Mouse (Mus musculus): ENCODE data around the gene Itpkc. TPM values are rescaled to one million over a fixed set of nuclear protein-coding genes. Genes with fewer than 3 reads are reported as not detected.

Itpkc gene
- total RNA-seq, 1 experiment, result 10.5 TPM

GRCm38 (mm10) chr7:27258205-27258899, 29.9 kb upstream of the Itpkc start, which contains the start of gene Numbl:
Gene Numbl, plus strand, starts transcription at chr7:27258433.
- H3K4me1 ChIP-seq (ENCODE audit: control insufficient read depth in 2 of 2, insufficient read depth in 2 of 2, low read length in 2 of 2, poor library complexity in 1 of 2), result peaks cover 2 to 8% of the 10 kb centered on the region in 2 experiments; a peak in 2 of 4 replicates
- TF ChIP-seq MAFK (IDR thresholded peaks at IDR 0.05; ENCODE audit: insufficient read depth, low read depth, low read length), result peak; percentile 92
- TF ChIP-seq HCFC1 (IDR thresholded peaks at IDR 0.05; ENCODE audit: borderline replicate concordance, insufficient read depth, low read length), result no peak
- peak within 1 kb of the TSS; percentile 8 for H3K27ac ChIP-seq (ENCODE audit: insufficient read depth, low read depth, low read length, poor library complexity, severe bottlenecking)
- peak; percentile 96 for DNase-seq (ENCODE audit: low read depth, low spot score)
- peak within 1 kb of the TSS; percentile 84 to 90 for H3K4me3 ChIP-seq (ENCODE audit: insufficient read depth in 1 of 2, low read depth in 1 of 2, low read length in 2 of 2, poor library complexity in 1 of 2, severe bottlenecking in 1 of 2)
- no peaks in the 10 kb centered on the region for H3K9me3 ChIP-seq (ENCODE audit: control insufficient read depth, insufficient read depth, low read depth, low read length)
- H3K9ac ChIP-seq (ENCODE audit: insufficient read depth, low read depth, low read length, poor library complexity, severe bottlenecking), result peak within 1 kb of the TSS; percentile 80
- in situ Hi-C loops (cut with MboI; ENCODE audit: low sequenced_read_pairs in 2 of 2, unreplicated experiment in 2 of 2), result no loop called here
- H3K36me3 ChIP-seq (ENCODE audit: control insufficient read depth, insufficient read depth, low read length, poor library complexity, severe bottlenecking), result peaks cover 4% of the 10 kb centered on the region; the same call in 1 of the 2 replicates

GRCm38 (mm10) chr7:27257852-27258204, 29.4 kb upstream of the Itpkc start:
- TF ChIP-seq HCFC1 (IDR thresholded peaks at IDR 0.05; ENCODE audit: borderline replicate concordance, insufficient read depth, low read length) (no peak), MAFK (IDR thresholded peaks at IDR 0.05; ENCODE audit: insufficient read depth, low read depth, low read length) (no peak), CHD2 (IDR thresholded peaks at IDR 0.05; ENCODE audit: low read depth, low read length) (no peak), ZNF384 (IDR thresholded peaks at IDR 0.05; ENCODE audit: low read depth, low read length) (no peak), ZC3H11A (IDR thresholded peaks at IDR 0.05; ENCODE audit: borderline replicate concordance, low read depth, low read length) (no peak)
- peaks cover 4% of the 10 kb centered on the region; the same call in 1 of the 2 replicates for H3K36me3 ChIP-seq (ENCODE audit: control insufficient read depth, insufficient read depth, low read length, poor library complexity, severe bottlenecking)
- no peak for DNase-seq (ENCODE audit: low read depth, low spot score)
- peak overlapping the region; percentile 9; the same call in 1 of the 2 replicates for H3K9ac ChIP-seq (ENCODE audit: insufficient read depth, low read depth, low read length, poor library complexity, severe bottlenecking)
- in situ Hi-C loops (cut with MboI; ENCODE audit: low sequenced_read_pairs in 2 of 2, unreplicated experiment in 2 of 2), result no loop called here
- peak overlapping the region; percentile 50 to 84; a peak in 2 of 4 replicates for H3K4me3 ChIP-seq (ENCODE audit: insufficient read depth in 1 of 2, low read depth in 1 of 2, low read length in 2 of 2, poor library complexity in 1 of 2, severe bottlenecking in 1 of 2)
- H3K27ac ChIP-seq (ENCODE audit: insufficient read depth, low read depth, low read length, poor library complexity, severe bottlenecking), result peak overlapping the region; percentile 8
- H3K9me3 ChIP-seq (ENCODE audit: control insufficient read depth, insufficient read depth, low read depth, low read length), result no peaks in the 10 kb centered on the region
- H3K4me1 ChIP-seq (ENCODE audit: control insufficient read depth in 2 of 2, insufficient read depth in 2 of 2, low read length in 2 of 2, poor library complexity in 1 of 2), result peaks cover 2 to 8% of the 10 kb centered on the region in 2 experiments; a peak in 2 of 4 replicates

- no peak for TF ChIP-seq HCFC1 (IDR thresholded peaks at IDR 0.05; ENCODE audit: borderline replicate concordance, insufficient read depth, low read length)
- no peak for TF ChIP-seq ZNF384 (IDR thresholded peaks at IDR 0.05; ENCODE audit: low read depth, low read length)
- TF ChIP-seq MAFK (IDR thresholded peaks at IDR 0.05; ENCODE audit: insufficient read depth, low read depth, low read length), result no peak
- TF ChIP-seq ZC3H11A (IDR thresholded peaks at IDR 0.05; ENCODE audit: borderline replicate concordance, low read depth, low read length), result no peak
- TF ChIP-seq CHD2 (IDR thresholded peaks at IDR 0.05; ENCODE audit: low read depth, low read length), result no peak
- H3K9ac ChIP-seq (ENCODE audit: insufficient read depth, low read depth, low read length, poor library complexity, severe bottlenecking), result peak overlapping the region; percentile 9; the same call in 1 of the 2 replicates
- peaks cover 2% of the 10 kb centered on the region; the same call in 1 of the 2 replicates for H3K36me3 ChIP-seq (ENCODE audit: control insufficient read depth, insufficient read depth, low read length, poor library complexity, severe bottlenecking)
- no peak overlapping the region for H3K27ac ChIP-seq (ENCODE audit: insufficient read depth, low read depth, low read length, poor library complexity, severe bottlenecking)
- no peak for DNase-seq (ENCODE audit: low read depth, low spot score)
- no peaks in the 10 kb centered on the region for H3K9me3 ChIP-seq (ENCODE audit: control insufficient read depth, insufficient read depth, low read depth, low read length)
- in situ Hi-C loops (cut with MboI; ENCODE audit: low sequenced_read_pairs in 2 of 2, unreplicated experiment in 2 of 2), result no loop called here
- H3K4me3 ChIP-seq (ENCODE audit: insufficient read depth in 1 of 2, low read depth in 1 of 2, low read length in 2 of 2, poor library complexity in 1 of 2, severe bottlenecking in 1 of 2), result peak overlapping the region; percentile 33 to 72; a peak in 3 of 4 replicates
- peaks cover 2 to 8% of the 10 kb centered on the region in 2 experiments; a peak in 2 of 4 replicates for H3K4me1 ChIP-seq (ENCODE audit: control insufficient read depth in 2 of 2, insufficient read depth in 2 of 2, low read length in 2 of 2, poor library complexity in 1 of 2)
Observed at GRCm38 (mm10) chr7:27257046-27257851, 28.8 kb upstream of the Itpkc start.

GRCm38 (mm10) chr7:27255721-27256120, 27.3 kb upstream of the Itpkc start:
- no peak for DNase-seq (ENCODE audit: low read depth, low spot score)
- TF ChIP-seq MAFK (IDR thresholded peaks at IDR 0.05; ENCODE audit: insufficient read depth, low read depth, low read length), result no peak
- no peak for TF ChIP-seq ZC3H11A (IDR thresholded peaks at IDR 0.05; ENCODE audit: borderline replicate concordance, low read depth, low read length)
- no peak for TF ChIP-seq HCFC1 (IDR thresholded peaks at IDR 0.05; ENCODE audit: borderline replicate concordance, insufficient read depth, low read length)
- no peak for TF ChIP-seq CHD2 (IDR thresholded peaks at IDR 0.05; ENCODE audit: low read depth, low read length)
- Histone ChIP-seq H3K9ac (ENCODE audit: insufficient read depth, low read depth, low read length, poor library complexity, severe bottlenecking) (no peak overlapping the region), H3K4me1 (ENCODE audit: control insufficient read depth in 2 of 2, insufficient read depth in 2 of 2, low read length in 2 of 2, poor library complexity in 1 of 2) (peaks cover 2 to 12% of the 10 kb centered on the region in 2 experiments; a peak in 2 of 4 replicates), H3K9me3 (ENCODE audit: control insufficient read depth, insufficient read depth, low read depth, low read length) (no peaks in the 10 kb centered on the region), H3K36me3 (ENCODE audit: control insufficient read depth, insufficient read depth, low read length, poor library complexity, severe bottlenecking) (no peaks in the 10 kb centered on the region), H3K4me3 (ENCODE audit: insufficient read depth in 1 of 2, low read depth in 1 of 2, low read length in 2 of 2, poor library complexity in 1 of 2, severe bottlenecking in 1 of 2) (no peak overlapping the region), H3K27ac (ENCODE audit: insufficient read depth, low read depth, low read length, poor library complexity, severe bottlenecking) (no peak overlapping the region)
- in situ Hi-C loops (cut with MboI; ENCODE audit: low sequenced_read_pairs in 2 of 2, unreplicated experiment in 2 of 2), result no loop called here
